Mouse (Mus musculus) erythroblast, embryonic 14.5 days (primary cell): ENCODE measurements around the gene Traf4. TPM values are rescaled to one million over a fixed set of nuclear protein-coding genes. Genes with fewer than 3 reads are reported as not detected.

ENCODE experiments used
- H3K27me3 ChIP-seq: 2 replicates; pipeline ENCODE4 v1.6.1; 2012; ENCODE audit warnings: inconsistent platforms; ENCODE audit not compliant: control insufficient read depth
- H3K36me3 ChIP-seq: 2 replicates; pipeline ENCODE4 v1.6.1; 2012; ENCODE audit warnings: mild to moderate bottlenecking, inconsistent platforms; ENCODE audit not compliant: control insufficient read depth
- H3K4me1 ChIP-seq: 2 replicates; pipeline ENCODE4 v1.6.1; 2012; ENCODE audit warnings: inconsistent platforms; ENCODE audit not compliant: control insufficient read depth
- H3K4me3 ChIP-seq: replicated peaks from 2 replicates; pipeline ENCODE3; 2012; ENCODE audit warnings: moderate library complexity, mild to moderate bottlenecking, inconsistent platforms
- H3K9me3 ChIP-seq: 2 replicates; pipeline ENCODE4 v1.6.1; 2012; ENCODE audit warnings: low read length, inconsistent platforms, mixed read lengths; ENCODE audit not compliant: control insufficient read depth
- GATA1 ChIP-seq: IDR thresholded peaks from 2 replicates; pipeline ENCODE4 v1.6.1; 2012; ENCODE audit warnings: low read length, inconsistent platforms, mixed read lengths
- TAL1 ChIP-seq: IDR thresholded peaks from 3 replicates; pipeline ENCODE4 v1.6.1; 2012; ENCODE audit warnings: low read length, inconsistent platforms, mixed read lengths
- polyA plus RNA-seq: library from polyadenylated mRNA; stranded (reverse); fragments of >175 nt; gene quantifications from 2 replicates; pipeline ENCODE4 v1.2.3, GENCODE M21; 2012

Gene Traf4
- 7.2 and 9.4 TPM in 2 replicates for polyA plus RNA-seq

GRCm38 (mm10) chr11:78164924-78165760 is at the start of gene Traf4:
Traf4 (minus strand) TSS chr11:78165589.
- Histone ChIP-seq H3K9me3 (no peaks in the 10 kb centered on the region), H3K36me3 (peaks cover 58% of the 10 kb centered on the region), H3K27me3 (no peaks in the 10 kb centered on the region), H3K4me1 (peaks cover 98% of the 10 kb centered on the region), H3K4me3 (peak within 1 kb of the TSS; percentile 90)
- TF ChIP-seq GATA1 (no peak), TAL1 (no peak)

GRCm38 (mm10) chr11:78213086-78213817 is 47.9 kb upstream of the Traf4 start:
- Histone ChIP-seq H3K36me3 (peaks cover 98% of the 10 kb centered on the region), H3K27me3 (no peaks in the 10 kb centered on the region), H3K4me1 (no peaks in the 10 kb centered on the region), H3K9me3 (no peaks in the 10 kb centered on the region), H3K4me3 (no peak overlapping the region)
- no peak for TF ChIP-seq GATA1
- TF ChIP-seq TAL1 = no peak

DNA sequence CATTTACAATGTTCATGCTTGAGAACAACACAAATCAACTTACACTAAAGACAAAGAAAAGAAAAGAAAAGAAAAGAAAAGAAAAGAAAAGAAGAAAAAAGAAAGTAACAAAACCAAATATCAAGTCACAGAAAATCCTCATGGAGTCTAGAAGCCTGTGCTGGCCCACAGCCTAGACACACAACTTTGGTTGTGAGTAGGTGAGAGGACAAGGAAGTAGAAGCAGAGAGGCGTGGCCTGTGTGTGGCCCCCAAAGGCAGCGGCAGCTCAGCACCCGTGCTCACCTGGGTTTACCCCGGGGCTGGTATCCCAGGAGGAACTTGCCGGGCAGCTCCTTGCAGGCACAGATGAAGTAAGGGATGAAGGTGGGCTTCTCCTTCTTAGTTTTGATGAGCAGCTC is 46.1 kb upstream of the Traf4 start:
- TF ChIP-seq GATA1 = no peak
- no peaks in the 10 kb centered on the region for H3K27me3 ChIP-seq
- H3K4me3 ChIP-seq = no peak overlapping the region
- no peaks in the 10 kb centered on the region for H3K9me3 ChIP-seq
- H3K4me1 ChIP-seq = no peaks in the 10 kb centered on the region
- peaks cover 99% of the 10 kb centered on the region for H3K36me3 ChIP-seq

GRCm38 (mm10) chr11:78210615-78211014 is 45.2 kb upstream of the Traf4 start:
- no peaks in the 10 kb centered on the region for H3K27me3 ChIP-seq
- no peak overlapping the region for H3K4me3 ChIP-seq
- H3K4me1 ChIP-seq = no peaks in the 10 kb centered on the region
- H3K36me3 ChIP-seq = peaks cover 99% of the 10 kb centered on the region
- H3K9me3 ChIP-seq = no peaks in the 10 kb centered on the region
- TF ChIP-seq TAL1 (no peak), GATA1 (no peak)

DNA sequence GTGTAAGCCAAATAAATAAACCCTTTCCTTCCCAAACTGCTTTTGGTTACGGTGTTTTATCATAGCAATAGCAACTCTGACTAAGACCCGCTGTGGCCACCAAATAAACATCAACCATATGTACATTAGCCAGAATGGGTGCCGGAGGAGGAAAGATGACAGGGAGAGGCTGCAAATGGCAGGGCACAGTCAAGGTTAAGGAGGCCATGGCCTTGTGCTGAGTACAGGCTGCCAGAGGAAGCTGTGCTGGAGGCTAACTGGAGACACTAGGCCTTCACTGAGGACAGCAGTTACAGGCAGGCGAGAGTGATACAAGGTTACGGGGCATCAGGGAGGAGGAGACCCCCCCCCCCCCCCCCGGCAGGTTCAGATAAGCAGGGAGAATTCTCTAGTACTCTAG is 44.5 kb upstream of the Traf4 start:
- Histone ChIP-seq H3K4me3 (no peak overlapping the region), H3K9me3 (no peaks in the 10 kb centered on the region), H3K36me3 (peaks cover 100% of the 10 kb centered on the region), H3K4me1 (no peaks in the 10 kb centered on the region), H3K27me3 (no peaks in the 10 kb centered on the region)
- TF ChIP-seq TAL1 (no peak), GATA1 (no peak)

- Histone ChIP-seq H3K9me3 (no peaks in the 10 kb centered on the region), H3K4me1 (no peaks in the 10 kb centered on the region), H3K36me3 (peaks cover 88% of the 10 kb centered on the region), H3K27me3 (no peaks in the 10 kb centered on the region), H3K4me3 (no peak overlapping the region)
- TF ChIP-seq TAL1 = no peak
- TF ChIP-seq GATA1 = no peak
Measured at GRCm38 (mm10) chr11:78207190-78207589, 41.8 kb upstream of the Traf4 start.

DNA sequence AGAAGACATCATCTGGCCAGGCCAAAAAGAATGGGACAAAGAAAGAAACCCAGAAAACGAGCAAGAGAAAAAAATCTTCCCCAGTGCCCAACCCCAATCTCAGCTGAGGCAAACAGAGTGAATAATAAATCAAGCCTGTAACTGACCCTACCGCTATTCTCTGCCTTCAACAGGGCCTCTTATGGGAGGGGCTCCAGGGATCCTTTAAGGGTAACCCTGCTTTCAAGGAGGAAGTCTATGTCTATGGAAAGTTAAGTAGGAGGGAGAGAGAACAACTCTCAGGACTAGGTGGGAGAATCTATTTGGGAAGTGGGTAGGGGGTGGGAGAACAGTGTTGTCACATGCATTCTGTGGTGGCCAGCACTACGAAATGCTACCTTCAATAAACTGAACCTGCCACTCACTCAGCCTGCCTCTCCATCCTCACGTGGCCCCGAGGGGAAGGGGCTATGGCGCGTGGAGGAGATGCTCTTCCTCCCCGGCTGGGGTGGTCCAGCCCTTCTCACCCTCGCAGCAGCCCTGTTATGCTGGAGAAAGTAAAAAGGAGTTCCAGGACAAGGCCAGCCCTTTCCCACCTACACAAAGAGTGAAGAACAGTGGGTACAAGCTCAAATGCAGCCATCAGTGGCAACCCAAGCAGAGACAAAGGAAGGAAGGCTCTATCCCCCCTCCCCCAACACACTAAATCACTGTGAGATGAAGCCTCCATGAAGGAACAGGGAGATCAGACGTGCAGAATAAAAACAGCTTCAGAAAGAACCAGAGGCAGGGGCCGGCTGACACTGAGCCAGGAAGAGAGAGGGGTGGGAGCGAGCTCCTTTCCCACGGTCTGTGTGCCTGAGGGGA is 40.2 kb upstream of the Traf4 start:
- no peak overlapping the region for H3K4me3 ChIP-seq
- TF ChIP-seq TAL1 (no peak), GATA1 (no peak)
- no peaks in the 10 kb centered on the region for H3K4me1 ChIP-seq
- H3K36me3 ChIP-seq = peaks cover 72% of the 10 kb centered on the region
- H3K9me3 ChIP-seq = no peaks in the 10 kb centered on the region
- no peaks in the 10 kb centered on the region for H3K27me3 ChIP-seq

- no peaks in the 10 kb centered on the region for H3K27me3 ChIP-seq
- peaks cover 59% of the 10 kb centered on the region for H3K36me3 ChIP-seq
Measured at GRCm38 (mm10) chr11:78204287-78204686, 38.9 kb upstream of the Traf4 start.

More at GRCm38 (mm10) chr11:78204287-78204686, 38.9 kb upstream of the Traf4 start:
- Histone ChIP-seq H3K9me3 (no peaks in the 10 kb centered on the region), H3K4me3 (no peak overlapping the region), H3K4me1 (no peaks in the 10 kb centered on the region)
- TF ChIP-seq GATA1 = no peak
- TF ChIP-seq TAL1 = no peak
